ENCODE assay signal across 9 mouse cellular contexts in the genomic region with DNA sequence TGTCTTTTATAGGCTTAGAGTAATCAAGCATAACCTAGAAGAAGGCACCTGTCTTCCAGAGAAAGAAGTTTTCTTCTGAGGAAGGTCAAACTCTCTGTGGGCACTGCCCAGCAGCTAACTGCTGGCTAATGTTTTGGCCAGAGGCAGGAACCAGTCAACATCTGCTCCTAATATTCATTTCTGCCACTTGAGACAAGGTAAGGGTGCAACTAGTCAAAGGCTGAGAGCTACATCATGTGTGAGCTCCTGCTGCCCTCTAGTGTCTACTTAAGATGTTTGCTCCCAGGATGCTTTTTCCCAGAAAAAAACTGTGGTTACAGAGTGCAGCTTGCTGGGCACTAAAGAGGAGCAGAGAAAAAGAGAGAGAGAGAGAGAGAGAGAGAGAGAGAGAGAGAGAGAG. TPM values are rescaled to one million over a fixed set of nuclear protein-coding genes. Genes with fewer than 3 reads are reported as not detected.
DNase-seq lines count a peak whose midpoint lies in the region; ATAC-seq and TF ChIP-seq lines count a peak whose summit lies in the region.
"Had no signal": no experiment of that assay in that cellular context is flagged by ENCODE, and none has a peak within 500 bp of the region (broad histone marks: within the 10 kb centered on the region; RNA-seq: fewer than 3 reads in every experiment).

No protein-coding gene starts in this region.

- DNase-seq in layer of hippocampus, adult 11-12 months (ENCODE audit: low spot score), result peak; percentile 46
- no peak for DNase-seq in layer of hippocampus, postnatal 36 days
- DNase-seq in Muller cell, postnatal 12 days (ENCODE audit: inconsistent ontology term), result peak; percentile 33
- DNase-seq in hindbrain, postnatal 0 days (ENCODE audit: low spot score), result peak; percentile 85
- peak; percentile 40 for DNase-seq in lung, postnatal 25 days (ENCODE audit: low spot score)
- DNase-seq in c-Kit-positive CD71-positive TER-119-positive erythroid progenitor cells, embryonic 14.5 days (ENCODE audit: low spot score), result no peak
- DNase-seq: liver, embryonic 13.5 days had no signal

- H3K27ac ChIP-seq in embryonic facial prominence, embryonic 13.5 days, result no peak overlapping the region
- H3K27ac ChIP-seq in hindbrain, postnatal 0 days, result no peak overlapping the region
- H3K27ac ChIP-seq in stomach, embryonic 14.5 days (ENCODE audit: low read length), result no peak overlapping the region
- H3K27ac ChIP-seq: liver, embryonic 13.5 days had no signal

- TF ChIP-seq CTCF in hindbrain, postnatal 0 days (IDR thresholded peaks at IDR 0.05; ENCODE audit: low read depth), result peak; percentile 80

- no peak overlapping the region for H3K4me2 ChIP-seq in embryonic facial prominence, embryonic 13.5 days
- H3K4me2 ChIP-seq in hindbrain, postnatal 0 days (ENCODE audit: low read depth, low read length), result no peak overlapping the region
- H3K4me2 ChIP-seq in stomach, embryonic 14.5 days (replicated peaks; ENCODE audit: low read depth, low read length), result no peak overlapping the region
- H3K4me2 ChIP-seq: liver, embryonic 13.5 days had no signal

- H3K36me3 ChIP-seq in embryonic facial prominence, embryonic 13.5 days, result no peaks in the 10 kb centered on the region
- H3K36me3 ChIP-seq in hindbrain, postnatal 0 days (ENCODE audit: insufficient read depth, low read length), result no peaks in the 10 kb centered on the region
- no peaks in the 10 kb centered on the region for H3K36me3 ChIP-seq in stomach, embryonic 14.5 days (ENCODE audit: control insufficient read depth, insufficient read depth, low read length)
- H3K36me3 ChIP-seq: liver, embryonic 13.5 days had no signal

- no peaks in the 10 kb centered on the region for H3K9me3 ChIP-seq in embryonic facial prominence, embryonic 13.5 days
- no peaks in the 10 kb centered on the region for H3K9me3 ChIP-seq in hindbrain, postnatal 0 days (ENCODE audit: low read length)
- no peaks in the 10 kb centered on the region for H3K9me3 ChIP-seq in stomach, embryonic 14.5 days (ENCODE audit: control insufficient read depth, low read depth, low read length)
- H3K9me3 ChIP-seq: liver, embryonic 13.5 days had no signal

- H3K9ac ChIP-seq in embryonic facial prominence, embryonic 13.5 days, result no peak overlapping the region
- no peak overlapping the region for H3K9ac ChIP-seq in hindbrain, postnatal 0 days (replicated peaks; ENCODE audit: low read length)
- no peak overlapping the region for H3K9ac ChIP-seq in stomach, embryonic 14.5 days (replicated peaks; ENCODE audit: low read depth, low read length)
- H3K9ac ChIP-seq: liver, embryonic 13.5 days had no signal

- no peak overlapping the region for H3K4me3 ChIP-seq in embryonic facial prominence, embryonic 13.5 days
- no peak overlapping the region for H3K4me3 ChIP-seq in hindbrain, postnatal 0 days (ENCODE audit: low read length)
- H3K4me3 ChIP-seq in stomach, embryonic 14.5 days (ENCODE audit: low read depth, low read length), result no peak overlapping the region
- H3K4me3 ChIP-seq: liver, embryonic 13.5 days had no signal

- 0 out of 2 replicates have a peak, but pooled peaks have one; percentile 48 for ATAC-seq in embryonic facial prominence, embryonic 13.5 days (ENCODE audit: insufficient number of reproducible peaks, insufficient read depth, low FRiP score, low TSS enrichment, low read depth)
- ATAC-seq in hindbrain, postnatal 0 days, result peak; percentile 78
- peak; percentile 56; the same call in 1 of the 2 replicates for ATAC-seq in stomach, embryonic 14.5 days (ENCODE audit: insufficient number of reproducible peaks, insufficient read depth, low FRiP score, low read depth)

- H3K4me1 ChIP-seq in embryonic facial prominence, embryonic 13.5 days, result peaks cover 3% of the 10 kb centered on the region
- no peaks in the 10 kb centered on the region for H3K4me1 ChIP-seq in hindbrain, postnatal 0 days (ENCODE audit: insufficient read depth, low read length)
- no peaks in the 10 kb centered on the region for H3K4me1 ChIP-seq in stomach, embryonic 14.5 days (ENCODE audit: control insufficient read depth, insufficient read depth, low read length)
- H3K4me1 ChIP-seq: liver, embryonic 13.5 days had no signal

- H3K27me3 ChIP-seq in embryonic facial prominence, embryonic 13.5 days, result no peaks in the 10 kb centered on the region
- H3K27me3 ChIP-seq in hindbrain, postnatal 0 days (ENCODE audit: insufficient read depth, low read length), result no peaks in the 10 kb centered on the region
- no peaks in the 10 kb centered on the region for H3K27me3 ChIP-seq in stomach, embryonic 14.5 days (ENCODE audit: control insufficient read depth, insufficient read depth, low read length)
- H3K27me3 ChIP-seq: liver, embryonic 13.5 days had no signal

RNA-seq across cellular contexts. Expression of gene Trim32, which starts 15.0 kb away (rescaled TPM):
- 100 to 1,000 TPM; 214 to 218 TPM for total RNA-seq in layer of hippocampus, postnatal 36 days (2021)
- polyA plus RNA-seq in embryonic facial prominence, embryonic 13.5 days (2015; fragmentation: Nextera tagmentation; extraction: Ambion mirVana), result 63.0 and 64.3 TPM in 2 replicates
- 187 and 189 TPM in 2 replicates for total RNA-seq in hindbrain, postnatal 0 days (2014; rRNA removed)
- polyA plus RNA-seq in hindbrain, postnatal 0 days (2015; fragmentation: Nextera tagmentation; extraction: Ambion mirVana), result 110 and 128 TPM in 2 replicates
- 49.4 and 52.7 TPM in 2 replicates for polyA plus RNA-seq in stomach, embryonic 14.5 days (2014; fragmentation: Nextera tagmentation; extraction: Ambion mirVana)

Comparison
In these comparisons a context has a peak if more than half of its experiments do, and no peak if none do; other contexts are left out.
1. DNase-seq: peak in layer of hippocampus, adult 11-12 months (single experiment), Muller cell, postnatal 12 days (single experiment), hindbrain, postnatal 0 days (single experiment) and lung, postnatal 25 days (single experiment); none in layer of hippocampus, postnatal 36 days (0 of 2) and c-Kit-positive CD71-positive TER-119-positive erythroid progenitor cells, embryonic 14.5 days (single experiment).
2. Peak in every context shown above with its lines, with median percentiles within 50 percentile points of each other: ATAC-seq.